Mouse (Mus musculus): ENCODE measurements at regions not wholly inside any gene's neighbourhood (a gene's known extent, or its start where the extent isn't known, plus 50 kb on each side); places are given as distances from the start of the nearest gene placed in this dataset.
A peak's percentile ranks its signal among the peaks of the same experiment; 100 is the strongest.
"Not testable (repeated sequence)": the region's sequence is repeated elsewhere in the genome, so short reads cannot be mapped to it uniquely, and the experiment has no call there.

- no peak for DNase-seq (ENCODE audit: low spot score)
Observed at GRCm38 (mm10) chr10:45855514-45855913, 277.9 kb downstream of the Hace1 start.

- no peak for DNase-seq (ENCODE audit: low spot score)
Observed at GRCm38 (mm10) chr10:45859137-45859536, 281.5 kb downstream of the Hace1 start.

GRCm38 (mm10) chr10:45859909-45860308 is 282.3 kb downstream of the Hace1 start:
- DNase-seq (ENCODE audit: low spot score) = no peak

GRCm38 (mm10) chr10:45860696-45861095 is 283.1 kb downstream of the Hace1 start:
- no peak for DNase-seq (ENCODE audit: low spot score)

- no peak for DNase-seq (ENCODE audit: low spot score)
Observed at GRCm38 (mm10) chr10:45865793-45866192, 288.2 kb downstream of the Hace1 start.

GRCm38 (mm10) chr10:45866860-45867259 is 289.2 kb downstream of the Hace1 start:
- no peak for DNase-seq (ENCODE audit: low spot score)

- peak; percentile 57 for DNase-seq (ENCODE audit: low spot score)
Observed at GRCm38 (mm10) chr10:45871028-45871427, 293.4 kb downstream of the Hace1 start.

DNA sequence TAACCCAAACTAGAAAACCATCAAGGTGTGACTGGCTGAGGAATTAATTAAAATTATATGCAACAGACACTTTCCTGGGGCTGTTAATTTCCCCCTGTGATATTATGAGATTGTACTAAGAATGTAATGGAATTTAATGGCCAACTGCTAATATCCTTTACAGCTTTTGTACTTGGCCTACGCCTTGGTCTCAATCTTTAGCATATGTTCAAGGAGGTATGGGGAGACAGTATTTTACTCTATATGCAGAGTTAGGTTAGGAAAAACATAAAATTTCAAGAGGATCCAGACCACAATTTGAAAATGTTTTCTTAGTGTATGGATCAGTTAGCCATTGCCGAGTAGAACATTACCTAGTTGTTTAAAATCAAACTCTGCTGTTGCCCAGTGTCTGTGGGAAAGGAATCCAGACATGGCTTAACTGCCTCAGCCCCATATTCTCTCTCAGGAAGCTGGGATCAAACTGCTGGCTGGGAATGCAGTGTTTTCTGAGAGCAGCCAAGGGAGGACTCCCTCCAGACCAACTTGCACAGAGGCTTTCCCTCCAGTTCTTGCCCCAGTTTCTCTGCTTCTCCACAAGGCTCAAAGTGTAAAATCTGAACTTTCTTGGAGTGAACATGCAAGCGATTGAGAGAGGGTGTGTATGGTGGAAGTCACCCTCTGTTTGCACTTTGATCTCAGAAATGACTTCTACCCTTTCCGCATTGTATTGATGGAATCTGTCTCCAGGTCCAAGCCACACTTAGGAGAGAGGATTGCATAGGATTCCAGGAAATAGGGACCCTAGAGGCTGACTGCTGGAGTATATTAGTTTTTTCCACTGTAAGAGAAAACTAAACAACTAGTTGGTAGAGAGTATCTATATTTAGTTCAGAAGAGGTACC is 294.6 kb downstream of the Hace1 start:
- DNase-seq (ENCODE audit: low spot score) = no peak

- DNase-seq (ENCODE audit: low spot score) = no peak
Observed at GRCm38 (mm10) chr10:45873805-45874780, 296.5 kb downstream of the Hace1 start.

GRCm38 (mm10) chr10:45875287-45875686 is 297.7 kb downstream of the Hace1 start:
- not testable (repeated sequence) for DNase-seq (ENCODE audit: low spot score)

DNA sequence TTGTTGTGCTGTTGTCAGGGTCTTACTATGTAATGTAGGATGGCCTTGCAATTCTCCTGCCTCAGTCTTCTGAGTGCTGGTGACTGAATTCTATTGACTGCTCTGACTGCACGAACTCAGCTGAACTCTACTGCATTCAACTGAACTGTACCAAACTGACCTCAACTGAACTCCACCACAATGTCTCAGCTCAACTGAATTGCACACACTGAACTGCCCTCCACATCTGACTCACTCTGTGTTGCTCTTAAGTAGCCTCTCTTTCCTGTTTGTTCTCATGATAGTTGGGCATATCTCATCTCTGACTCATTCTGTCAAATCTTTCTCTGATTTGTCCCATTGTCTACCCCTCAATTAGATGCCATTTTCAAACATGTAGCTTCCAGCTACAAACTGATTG is 306.1 kb downstream of the Hace1 start:
- no peak for DNase-seq (ENCODE audit: low spot score)

DNA sequence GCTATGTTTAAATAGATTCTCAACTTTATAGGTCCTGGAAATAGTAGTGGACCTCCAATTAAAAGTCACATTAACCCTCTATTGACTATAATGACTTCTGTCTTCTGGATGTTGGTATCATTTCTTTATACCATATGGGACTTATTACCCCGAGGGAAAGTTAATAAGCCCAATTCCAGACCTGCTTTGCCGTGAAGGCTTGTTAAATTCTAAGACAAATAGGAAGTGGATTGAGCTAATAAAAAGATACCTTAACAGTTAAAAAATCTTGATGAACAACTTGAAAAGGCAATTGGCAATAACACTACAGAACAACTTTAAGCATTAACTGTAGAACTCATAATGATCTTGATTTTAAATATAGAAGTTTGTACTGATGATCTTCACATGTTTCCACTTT is 309.0 kb downstream of the Hace1 start:
- DNase-seq (ENCODE audit: low spot score) = no peak

- DNase-seq (ENCODE audit: low spot score) = peak; percentile 74
Observed at GRCm38 (mm10) chr10:45888835-45889234, 311.2 kb downstream of the Hace1 start.

DNA sequence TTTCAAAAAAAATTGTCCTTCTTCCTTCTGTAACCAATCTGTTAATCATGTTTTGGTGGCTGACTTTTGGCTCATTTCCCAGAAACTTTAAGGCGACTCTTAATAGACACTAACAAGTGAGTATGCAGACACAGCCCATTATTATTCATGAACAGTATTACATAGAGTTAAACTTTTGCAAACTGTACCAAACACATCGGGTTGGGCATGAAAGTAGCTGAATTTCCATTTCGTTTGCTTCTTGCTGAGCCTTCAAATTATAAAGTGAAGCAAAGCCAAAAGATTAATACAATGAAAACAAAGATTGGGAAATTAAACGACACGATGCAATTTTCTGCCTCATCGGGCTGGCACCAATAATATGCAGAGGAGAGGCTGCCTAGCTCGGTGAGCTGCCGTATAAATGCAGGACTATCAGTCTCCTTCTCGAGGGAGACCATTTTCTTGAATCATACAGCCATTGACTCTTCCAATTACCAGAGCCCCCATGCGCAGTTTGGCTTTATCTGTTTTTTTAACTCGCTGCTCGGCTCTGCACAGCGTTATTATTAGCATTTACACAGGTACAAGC is 311.8 kb downstream of the Hace1 start:
- DNase-seq (ENCODE audit: low spot score) = no peak

GRCm38 (mm10) chr10:45890088-45890626 is 312.5 kb downstream of the Hace1 start:
- no peak for DNase-seq (ENCODE audit: low spot score)

DNA sequence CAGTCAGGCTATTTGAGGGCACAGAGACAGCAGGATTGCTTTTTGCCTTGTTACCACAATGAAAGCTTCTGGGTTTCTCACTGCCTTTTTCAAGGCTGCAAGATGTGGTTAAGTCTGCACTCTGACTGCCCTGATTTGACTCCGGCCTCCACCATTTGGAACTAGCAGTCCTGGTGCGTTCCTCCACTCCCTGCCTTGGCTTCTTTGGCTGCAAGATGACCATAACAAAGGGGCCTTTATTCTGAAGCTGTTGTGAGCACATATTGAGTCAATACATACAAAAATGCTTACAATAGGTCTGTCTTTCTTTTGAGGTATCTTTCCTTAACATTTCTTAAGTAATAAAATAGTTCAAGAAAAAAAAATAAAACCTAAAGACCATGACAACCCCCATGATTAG is 314.8 kb downstream of the Hace1 start:
- no peak for DNase-seq (ENCODE audit: low spot score)

- no peak for DNase-seq (ENCODE audit: low spot score)
Observed at GRCm38 (mm10) chr10:45893894-45894831, 316.5 kb downstream of the Hace1 start.

DNA sequence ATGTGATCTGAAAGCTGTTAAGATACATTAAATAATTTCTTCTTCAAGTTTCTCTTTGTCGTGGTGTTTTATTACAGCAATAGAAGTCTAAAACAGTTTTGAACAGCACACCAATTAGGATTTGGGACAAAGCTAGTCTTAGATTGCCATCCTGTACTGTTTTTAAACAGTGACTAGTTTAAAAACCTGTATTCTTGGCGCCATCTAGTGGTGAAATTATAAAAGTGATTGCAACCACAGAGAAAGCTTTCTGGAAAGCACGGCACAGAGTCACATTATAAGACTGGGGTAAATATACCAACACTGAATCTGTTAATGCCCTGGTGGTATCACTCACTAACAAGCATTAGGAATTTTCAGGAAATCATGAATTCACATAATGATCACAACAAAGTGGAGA is 339.3 kb downstream of the Hace1 start:
- peak; percentile 17 for DNase-seq (ENCODE audit: low spot score)

DNA sequence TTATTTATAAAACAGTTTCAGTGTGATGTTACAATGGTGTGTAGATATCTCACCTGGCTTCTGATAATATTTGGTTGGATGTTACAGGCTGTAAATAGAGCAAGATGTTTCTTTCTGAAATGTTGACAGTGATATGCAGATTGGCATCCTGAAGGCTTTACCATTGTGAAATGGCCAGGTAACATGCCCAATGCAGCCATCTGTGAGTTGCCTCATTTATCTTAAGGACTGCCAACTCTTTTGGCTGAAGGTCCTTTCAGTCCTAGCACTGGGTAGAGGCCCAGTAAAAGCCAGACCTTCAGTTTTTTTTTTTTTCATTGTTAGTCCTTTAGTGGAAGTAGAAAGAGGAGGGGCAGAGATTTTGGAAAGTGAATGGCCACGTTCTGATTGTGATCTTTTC is 348.1 kb downstream of the Hace1 start:
- no peak for DNase-seq (ENCODE audit: low spot score)

DNA sequence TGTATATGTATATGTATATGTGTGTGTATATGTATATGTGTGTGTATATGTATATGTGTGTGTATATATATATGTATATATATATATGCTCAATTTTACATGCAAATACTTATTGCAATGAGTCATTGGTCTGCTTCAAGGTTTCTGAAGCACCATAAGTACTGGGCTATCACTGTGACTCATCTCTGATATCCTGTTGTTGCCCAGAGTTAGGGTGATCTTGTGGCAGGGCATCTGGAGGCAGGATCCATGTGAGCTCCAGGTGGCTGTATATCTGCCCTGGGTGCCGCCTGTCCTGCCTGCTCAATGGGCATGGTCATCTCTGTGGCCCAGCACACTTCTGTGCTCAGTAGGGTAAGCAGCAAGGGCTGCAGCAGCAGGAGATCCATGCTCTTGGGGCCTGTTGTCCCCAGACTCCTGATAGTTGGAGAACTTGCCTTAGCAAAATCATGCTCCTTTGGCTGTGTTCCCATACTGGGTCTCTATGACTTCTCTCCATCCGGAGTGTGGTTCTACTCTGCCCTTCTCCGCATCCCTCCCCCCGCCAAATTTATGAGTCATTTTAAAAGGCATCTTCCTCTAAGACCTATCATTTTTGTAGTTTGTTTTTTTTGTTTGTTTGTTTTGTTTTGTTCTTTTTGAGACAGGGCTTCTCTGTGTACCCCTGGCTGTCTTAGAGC is 356.1 kb downstream of the Hace1 start:
- no peak for DNase-seq (ENCODE audit: low spot score)

All from heart, adult 8-10 months (tissue).